Mouse (Mus musculus): ENCODE data around the gene Tmem238.

DNA sequence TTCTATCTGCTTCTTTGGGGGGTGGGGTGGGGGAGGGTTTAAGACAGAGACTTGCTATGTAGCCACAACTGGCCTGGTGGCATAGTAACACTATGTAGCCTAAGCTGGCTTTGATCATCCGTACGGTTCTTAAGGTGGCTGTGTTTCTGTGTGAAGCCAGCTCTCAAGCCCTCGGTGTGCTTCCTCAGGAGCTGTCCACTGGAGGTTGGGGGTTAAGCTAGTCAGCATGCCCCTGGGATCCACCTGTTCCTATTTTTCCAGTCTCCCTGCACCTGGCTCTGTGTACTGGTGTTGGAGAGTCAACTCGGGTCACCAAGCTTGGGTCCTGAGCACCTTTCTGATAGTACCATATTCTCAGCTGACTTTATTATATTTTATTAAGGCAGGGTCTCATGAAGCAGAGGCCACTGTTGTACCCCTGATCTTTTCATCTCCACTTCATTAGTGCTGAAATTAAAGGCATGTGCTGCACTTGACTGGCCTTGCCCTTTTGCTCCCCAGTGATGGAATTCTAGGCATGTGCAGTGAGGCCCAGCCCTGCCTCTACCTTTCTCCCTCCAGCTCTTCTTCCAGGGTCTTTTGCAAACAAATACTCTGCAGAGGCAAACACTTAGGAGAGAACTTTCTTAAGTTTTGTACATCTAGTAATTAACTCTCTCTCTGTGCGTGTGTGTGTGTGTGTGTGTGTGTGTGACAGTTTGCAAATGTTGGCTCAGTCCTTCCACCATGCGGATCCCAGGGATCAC, 32.9 kb upstream of the Tmem238 start:
- TF ChIP-seq CTCF (IDR thresholded peaks at IDR 0.05) (no peak), EP300 (IDR thresholded peaks at IDR 0.05; ENCODE audit: insufficient read depth, low read depth, low read length) (no peak)
